12 mouse cellular contexts compared by ENCODE assay signal in genomic region chr4:132247451-132247997, GRCm38 (mm10). TPM values are rescaled to one million over a fixed set of nuclear protein-coding genes. Genes with fewer than 3 reads are reported as not detected.
A peak's percentile ranks its signal among the peaks of the same experiment; 100 is the strongest.
DNase-seq lines count a peak whose midpoint lies in the region; ATAC-seq lines count a peak whose summit lies in the region.
"Had no signal": no experiment of that assay in that cellular context is flagged by ENCODE, and none has a peak within 500 bp of the region (broad histone marks: within the 10 kb centered on the region; RNA-seq: fewer than 3 reads in every experiment).

No protein-coding gene starts in this region.

- WGBS in embryonic facial prominence, embryonic 15.5 days, result 85% methylated on average over 5 of the region's 5 CpGs
- WGBS in embryonic facial prominence, embryonic 10.5 days, result 88% methylated on average over 5 of the region's 5 CpGs
- WGBS in intestine, embryonic 16.5 days, result 84% methylated on average over 5 of the region's 5 CpGs

- no peak for ATAC-seq in embryonic facial prominence, embryonic 15.5 days (ENCODE audit: insufficient number of reproducible peaks, low FRiP score, low TSS enrichment, low read depth)
- 0 out of 2 replicates have a peak, but pooled peaks have one; percentile 33 for ATAC-seq in intestine, embryonic 16.5 days
- ATAC-seq: hindbrain, postnatal 0 days had no signal

- H3K9ac ChIP-seq in embryonic facial prominence, embryonic 15.5 days, result no peak overlapping the region
- no peak overlapping the region for H3K9ac ChIP-seq in intestine, embryonic 16.5 days (ENCODE audit: low read depth, low read length)
- H3K9ac ChIP-seq: limb, embryonic 12.5 days had no signal

- H3K27ac ChIP-seq in embryonic facial prominence, embryonic 15.5 days (replicated peaks), result 0 out of 2 replicates have a peak overlapping the region, but pooled peaks have one; percentile 22
- H3K27ac ChIP-seq in embryonic facial prominence, embryonic 10.5 days (replicated peaks), result no peak overlapping the region
- H3K27ac ChIP-seq in intestine, embryonic 16.5 days (ENCODE audit: low read length), result no peak overlapping the region
- H3K27ac ChIP-seq: hindbrain, postnatal 0 days; limb, embryonic 12.5 days had no signal

- no peaks in the 10 kb centered on the region for H3K4me1 ChIP-seq in embryonic facial prominence, embryonic 15.5 days
- no peaks in the 10 kb centered on the region for H3K4me1 ChIP-seq in embryonic facial prominence, embryonic 10.5 days
- H3K4me1 ChIP-seq in intestine, embryonic 16.5 days (ENCODE audit: control insufficient read depth, insufficient read depth, low read length), result no peaks in the 10 kb centered on the region
- H3K4me1 ChIP-seq: limb, embryonic 12.5 days had no signal

- DNase-seq in embryonic facial prominence, embryonic 10.5 days (ENCODE audit: low spot score), result no peak
- DNase-seq in layer of hippocampus, adult 9-11 months, result peak; percentile 43
- DNase-seq in layer of hippocampus, postnatal 36 days, result no peak
- DNase-seq in lung, postnatal 4 days, result peak; percentile 46 to 70
- DNase-seq in retina, postnatal 1 day, result no peak
- no peak for DNase-seq in right cerebral cortex, postnatal 36 days (ENCODE audit: low spot score in 2 of 2)
- DNase-seq: cerebellum, postnatal 25 days; gastrocnemius, postnatal 10 days had no signal

- H3K9me3 ChIP-seq in embryonic facial prominence, embryonic 15.5 days (replicated peaks), result no peaks in the 10 kb centered on the region
- H3K9me3 ChIP-seq in embryonic facial prominence, embryonic 10.5 days, result no peaks in the 10 kb centered on the region
- no peaks in the 10 kb centered on the region for H3K9me3 ChIP-seq in intestine, embryonic 16.5 days (ENCODE audit: control insufficient read depth, low read length)
- H3K9me3 ChIP-seq: limb, embryonic 12.5 days had no signal

- peaks cover 61% of the 10 kb centered on the region for H3K36me3 ChIP-seq in embryonic facial prominence, embryonic 15.5 days
- peaks cover 96% of the 10 kb centered on the region for H3K36me3 ChIP-seq in embryonic facial prominence, embryonic 10.5 days (replicated peaks)
- H3K36me3 ChIP-seq in intestine, embryonic 16.5 days (ENCODE audit: control insufficient read depth, insufficient read depth, low read length), result 0 out of 2 replicates have a peak, but pooled peaks cover 4% of the 10 kb centered on the region

- no peak overlapping the region for H3K4me2 ChIP-seq in embryonic facial prominence, embryonic 15.5 days (replicated peaks)
- H3K4me2 ChIP-seq in intestine, embryonic 16.5 days (ENCODE audit: low read depth, low read length), result no peak overlapping the region
- H3K4me2 ChIP-seq: limb, embryonic 12.5 days had no signal

- no peaks in the 10 kb centered on the region for H3K27me3 ChIP-seq in embryonic facial prominence, embryonic 15.5 days
- no peaks in the 10 kb centered on the region for H3K27me3 ChIP-seq in embryonic facial prominence, embryonic 10.5 days (replicated peaks; ENCODE audit: low read depth, poor library complexity, severe bottlenecking)
- no peaks in the 10 kb centered on the region for H3K27me3 ChIP-seq in intestine, embryonic 16.5 days (replicated peaks; ENCODE audit: control insufficient read depth, insufficient read depth, low read length)
- H3K27me3 ChIP-seq: limb, embryonic 12.5 days had no signal

- no peak overlapping the region for H3K4me3 ChIP-seq in embryonic facial prominence, embryonic 15.5 days (replicated peaks)
- no peak overlapping the region for H3K4me3 ChIP-seq in embryonic facial prominence, embryonic 10.5 days
- H3K4me3 ChIP-seq in intestine, embryonic 16.5 days (ENCODE audit: low read length), result no peak overlapping the region
- H3K4me3 ChIP-seq: limb, embryonic 12.5 days had no signal

RNA-seq across cellular contexts. Expression of gene Gmeb1, which starts 13.9 kb away (rescaled TPM):
- polyA plus RNA-seq in embryonic facial prominence, embryonic 15.5 days (2015; fragmentation: Nextera tagmentation; extraction: Ambion mirVana), result 37.5 and 37.8 TPM in 2 replicates
- polyA plus RNA-seq in embryonic facial prominence, embryonic 10.5 days (2016; fragmentation: Nextera tagmentation; extraction: Ambion mirVana), result 46.2 and 46.5 TPM in 2 replicates
- 10 to 100 TPM; 21.3 to 24.7 TPM for total RNA-seq in layer of hippocampus, postnatal 36 days (2021)
- 25.9 and 30.2 TPM in 2 replicates for polyA plus RNA-seq in intestine, embryonic 16.5 days (2015; fragmentation: Nextera tagmentation; extraction: Ambion mirVana)

RNA-seq across cellular contexts. Expression of gene Taf12, which starts 26.7 kb away (rescaled TPM):
- 44.4 and 48.8 TPM in 2 replicates for polyA plus RNA-seq in embryonic facial prominence, embryonic 15.5 days (2015; fragmentation: Nextera tagmentation; extraction: Ambion mirVana)
- polyA plus RNA-seq in embryonic facial prominence, embryonic 10.5 days (2016; fragmentation: Nextera tagmentation; extraction: Ambion mirVana), result 58.8 and 59.3 TPM in 2 replicates
- total RNA-seq in layer of hippocampus, postnatal 36 days (2021), result 10 to 100 TPM; 23.6 to 23.7 TPM
- 39.8 and 41.1 TPM in 2 replicates for polyA plus RNA-seq in intestine, embryonic 16.5 days (2015; fragmentation: Nextera tagmentation; extraction: Ambion mirVana)

RNA-seq across cellular contexts. Expression of gene Ythdf2, which starts 35.4 kb away (rescaled TPM):
- polyA plus RNA-seq in embryonic facial prominence, embryonic 15.5 days (2015; fragmentation: Nextera tagmentation; extraction: Ambion mirVana), result 95.3 and 95.7 TPM in 2 replicates
- 155 and 159 TPM in 2 replicates for polyA plus RNA-seq in embryonic facial prominence, embryonic 10.5 days (2016; fragmentation: Nextera tagmentation; extraction: Ambion mirVana)
- total RNA-seq in layer of hippocampus, postnatal 36 days (2021), result 10 to 100 TPM; 43.8 to 47.7 TPM
- 62.4 and 73.7 TPM in 2 replicates for polyA plus RNA-seq in intestine, embryonic 16.5 days (2015; fragmentation: Nextera tagmentation; extraction: Ambion mirVana)

RNA-seq across cellular contexts. Expression of gene Rab42, which starts 55.7 kb away (rescaled TPM):
- polyA plus RNA-seq in embryonic facial prominence, embryonic 15.5 days (2015; fragmentation: Nextera tagmentation; extraction: Ambion mirVana), result 2.4 and 3.4 TPM in 2 replicates
- 1.3 and 1.8 TPM in 2 replicates for polyA plus RNA-seq in embryonic facial prominence, embryonic 10.5 days (2016; fragmentation: Nextera tagmentation; extraction: Ambion mirVana)
- total RNA-seq in layer of hippocampus, postnatal 36 days (2021), result 1 to 10 TPM; 1.2 to 2.6 TPM
- polyA plus RNA-seq in intestine, embryonic 16.5 days (2015; fragmentation: Nextera tagmentation; extraction: Ambion mirVana), result 5.3 and 7.8 TPM in 2 replicates

Comparison
In these comparisons a context has a peak if more than half of its experiments do, and no peak if none do; other contexts are left out.
1. DNase-seq: peak in layer of hippocampus, adult 9-11 months (single experiment) and lung, postnatal 4 days (2 of 2); none in embryonic facial prominence, embryonic 10.5 days (single experiment), layer of hippocampus, postnatal 36 days (0 of 2), retina, postnatal 1 day (single experiment) and right cerebral cortex, postnatal 36 days (0 of 2).